10 mouse cellular contexts compared by ENCODE assay signal in the genomic region with DNA sequence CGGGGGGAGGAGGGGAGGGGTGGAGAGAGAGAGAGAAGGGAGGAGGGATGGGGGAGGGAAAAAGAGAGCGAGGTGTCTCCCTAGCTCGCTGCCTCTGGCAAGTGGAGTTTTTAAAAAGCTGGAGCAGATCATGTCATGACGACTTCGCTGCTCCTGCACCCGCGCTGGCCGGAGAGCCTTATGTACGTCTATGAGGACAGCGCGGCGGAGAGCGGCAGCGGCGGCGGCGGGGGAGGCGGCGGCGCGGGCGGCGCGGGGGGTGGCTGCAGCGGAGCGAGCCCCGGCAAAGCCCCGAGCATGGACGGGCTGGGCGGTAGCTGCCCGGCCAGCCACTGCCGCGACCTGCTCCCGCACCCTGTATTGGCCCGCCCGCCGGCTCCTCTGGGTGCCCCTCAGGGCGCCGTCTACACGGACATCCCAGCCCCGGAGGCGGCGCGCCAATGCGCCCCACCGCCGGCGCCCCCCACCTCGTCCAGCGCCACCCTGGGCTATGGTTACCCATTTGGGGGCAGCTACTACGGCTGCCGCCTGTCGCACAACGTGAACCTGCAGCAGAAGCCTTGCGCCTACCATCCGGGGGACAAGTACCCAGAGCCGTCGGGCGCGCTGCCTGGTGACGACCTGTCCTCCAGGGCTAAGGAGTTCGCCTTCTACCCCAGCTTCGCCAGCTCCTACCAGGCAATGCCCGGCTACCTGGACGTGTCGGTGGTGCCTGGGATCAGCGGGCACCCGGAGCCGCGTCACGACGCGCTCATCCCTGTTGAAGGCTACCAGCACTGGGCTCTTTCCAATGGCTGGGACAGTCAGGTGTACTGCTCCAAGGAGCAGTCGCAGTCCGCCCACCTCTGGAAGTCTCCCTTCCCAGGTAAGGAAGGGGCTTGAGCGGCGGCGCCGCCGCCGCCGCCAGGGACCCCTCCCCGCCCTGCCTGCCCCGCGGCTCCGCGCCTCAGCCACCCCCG. TPM values are rescaled to one million over a fixed set of nuclear protein-coding genes. Genes with fewer than 3 reads are reported as not detected.
DNase-seq lines count a peak whose midpoint lies in the region; ATAC-seq and TF ChIP-seq lines count a peak whose summit lies in the region.
"Had no signal": no experiment of that assay in that cellular context is flagged by ENCODE, and none has a peak within 500 bp of the region (broad histone marks: within the 10 kb centered on the region; RNA-seq: fewer than 3 reads in every experiment).

A gene (plus strand): TSS at position 51 of the 959 bp plus-strand sequence.

- no peak within 1 kb of the TSS for H3K27ac ChIP-seq in gastrocnemius, adult 2 months
- H3K27ac ChIP-seq in limb, embryonic 14.5 days (replicated peaks; ENCODE audit: low read depth, low read length): no peak within 1 kb of the TSS
- H3K27ac ChIP-seq in stomach, postnatal 0 days (replicated peaks): no peak within 1 kb of the TSS

- no peak for DNase-seq in gastrocnemius, adult 2 months
- DNase-seq in gastrocnemius, postnatal 4 days (ENCODE audit: low spot score in 2 of 2): no peak
- peak; percentile 9 for DNase-seq in thymus, postnatal 4 days
- DNase-seq in thymus, postnatal 10 days (ENCODE audit: low spot score in 2 of 2): no peak
- DNase-seq in limb, embryonic 14.5 days (ENCODE audit: low spot score): no peak
- DNase-seq in stomach, postnatal 0 days (ENCODE audit: low spot score): no peak
- DNase-seq in urinary bladder, adult 18-20 months (ENCODE audit: low spot score in 2 of 2): no peak
- no peak for DNase-seq in cerebellum, postnatal 25 days
- DNase-seq: layer of hippocampus, postnatal 36 days had no signal

- peak within 1 kb of the TSS; percentile 34; the same call in 1 of the 2 replicates for H3K4me2 ChIP-seq in limb, embryonic 14.5 days (replicated peaks; ENCODE audit: low read depth, low read length, severe bottlenecking)
- peak within 1 kb of the TSS; percentile 42 for H3K4me2 ChIP-seq in stomach, postnatal 0 days (replicated peaks; ENCODE audit: low read depth)

- ATAC-seq in limb, embryonic 14.5 days (ENCODE audit: low FRiP score, low read depth): peak; percentile 23; the same call in 1 of the 2 replicates
- peak; percentile 49 for ATAC-seq in stomach, postnatal 0 days (ENCODE audit: low FRiP score, low TSS enrichment)

- intact Hi-C loops in gastrocnemius, adult 2 months (cut with DNase I): no loop called here

- under 1% methylated on average over 35 of the region's 88 CpGs for WGBS in limb, embryonic 14.5 days
- WGBS in stomach, postnatal 0 days: 4% methylated on average over 69 of the region's 88 CpGs

- H3K4me1 ChIP-seq in limb, embryonic 14.5 days (ENCODE audit: control insufficient read depth, insufficient read depth, low read length): no peaks in the 10 kb centered on the region; the same call in 1 of the 2 replicates
- H3K4me1 ChIP-seq in stomach, postnatal 0 days (replicated peaks; ENCODE audit: control insufficient read depth, insufficient read depth): no peaks in the 10 kb centered on the region

- no peak for TF ChIP-seq EP300 in stomach, postnatal 0 days (optimal IDR thresholded peaks at IDR 0.05)

- TF ChIP-seq CTCF in gastrocnemius, adult 2 months (IDR thresholded peaks at IDR 0.05): no peak
- no peak for TF ChIP-seq CTCF in stomach, postnatal 0 days (IDR thresholded peaks at IDR 0.05; ENCODE audit: low read depth)

- H3K9me3 ChIP-seq in limb, embryonic 14.5 days (ENCODE audit: control insufficient read depth, low read length): no peaks in the 10 kb centered on the region
- no peaks in the 10 kb centered on the region for H3K9me3 ChIP-seq in stomach, postnatal 0 days (ENCODE audit: control insufficient read depth, low read length)

- peak within 1 kb of the TSS; percentile 59 for H3K4me3 ChIP-seq in gastrocnemius, adult 2 months
- peak within 1 kb of the TSS; percentile 31 for H3K4me3 ChIP-seq in limb, embryonic 14.5 days (replicated peaks; ENCODE audit: low read length)
- H3K4me3 ChIP-seq in stomach, postnatal 0 days (ENCODE audit: low read depth, low read length): peak within 1 kb of the TSS; percentile 23
- H3K4me3 ChIP-seq: erythroblast, embryonic 14.5 days had no signal

- no peak within 1 kb of the TSS for H3K9ac ChIP-seq in limb, embryonic 14.5 days (ENCODE audit: low read depth, low read length, severe bottlenecking)
- H3K9ac ChIP-seq in stomach, postnatal 0 days (ENCODE audit: low read length): no peak within 1 kb of the TSS

- H3K27me3 ChIP-seq in limb, embryonic 14.5 days (ENCODE audit: control insufficient read depth, insufficient read depth, low read length): peaks cover 96% of the 10 kb centered on the region
- peaks cover 39% of the 10 kb centered on the region for H3K27me3 ChIP-seq in stomach, postnatal 0 days (ENCODE audit: control insufficient read depth, insufficient read depth, low read length)

- no peak for TF ChIP-seq POLR2A in limb, embryonic 14.5 days (IDR thresholded peaks at IDR 0.05; ENCODE audit: borderline replicate concordance, extremely low read depth, insufficient read depth, insufficient read length)

- H3K36me3 ChIP-seq in limb, embryonic 14.5 days (ENCODE audit: control insufficient read depth, insufficient read depth, low read length): no peaks in the 10 kb centered on the region
- no peaks in the 10 kb centered on the region for H3K36me3 ChIP-seq in stomach, postnatal 0 days (ENCODE audit: control insufficient read depth, insufficient read depth, low read length)

RNA-seq across cellular contexts. Expression of the gene that starts here (rescaled TPM):
- not detected for total RNA-seq in gastrocnemius, adult 2 months (2021)
- total RNA-seq in gastrocnemius, postnatal 4 days (2021): not detected
- polyA plus RNA-seq in limb, embryonic 14.5 days (2012; rRNA removed): 2.5 and 2.9 TPM in 2 replicates
- polyA plus RNA-seq in limb, embryonic 14.5 days (2014; fragmentation: Nextera tagmentation; extraction: Ambion mirVana): 6.1 and 7.7 TPM in 2 replicates
- 0.05 TPM in 1 of 2 replicates, not detected in the other for polyA plus RNA-seq in stomach, postnatal 0 days (2015; fragmentation: Nextera tagmentation; extraction: Ambion mirVana)
- total RNA-seq: layer of hippocampus, postnatal 36 days had no signal
- polyA plus RNA-seq: erythroblast, embryonic 14.5 days had no signal

Comparison
In these comparisons a context has a peak if more than half of its experiments do, and no peak if none do; other contexts are left out.
1. Peak in ATAC-seq, H3K4me3 ChIP-seq and H3K4me2 ChIP-seq in stomach, postnatal 0 days; RNA of the gene not detected or under 1 TPM.